Mouse (Mus musculus): ENCODE results near the gene Poll.

Poll gene

GRCm38 (mm10) chr19:45535214-45535735 is 25.1 kb downstream of the Poll start:
- DNase-seq (ENCODE audit: extremely low spot score): no peak

- DNase-seq (ENCODE audit: extremely low spot score): no peak
These were observed 26.7 kb downstream of the Poll start for GRCm38 (mm10) chr19:45533617-45534016.

GRCm38 (mm10) chr19:45531554-45531953 is 28.8 kb downstream of the Poll start:
- no peak for DNase-seq (ENCODE audit: extremely low spot score)

GRCm38 (mm10) chr19:45530200-45530995 is 29.9 kb downstream of the Poll start:
- DNase-seq (ENCODE audit: extremely low spot score): no peak

GRCm38 (mm10) chr19:45529294-45529693 is 31.0 kb downstream of the Poll start:
- DNase-seq (ENCODE audit: extremely low spot score): no peak

- DNase-seq (ENCODE audit: extremely low spot score): no peak
These were observed 32.3 kb downstream of the Poll start for GRCm38 (mm10) chr19:45527931-45528534.

- no peak for DNase-seq (ENCODE audit: extremely low spot score)
These were observed 32.9 kb downstream of the Poll start for GRCm38 (mm10) chr19:45527382-45527781.

- DNase-seq (ENCODE audit: extremely low spot score): no peak
These were observed 44.1 kb downstream of the Poll start for GRCm38 (mm10) chr19:45516264-45516663.

- DNase-seq (ENCODE audit: extremely low spot score): no peak
These were observed 45.0 kb downstream of the Poll start for GRCm38 (mm10) chr19:45515341-45515740.

GRCm38 (mm10) chr19:45511406-45511805 is 48.9 kb downstream of the Poll start:
- no peak for DNase-seq (ENCODE audit: extremely low spot score)

GRCm38 (mm10) chr19:45510680-45511079 is 49.7 kb downstream of the Poll start:
- no peak for DNase-seq (ENCODE audit: extremely low spot score)

GRCm38 (mm10) chr19:45507531-45507930 is 52.8 kb downstream of the Poll start:
- no peak for DNase-seq (ENCODE audit: extremely low spot score)

GRCm38 (mm10) chr19:45505446-45505845 is 54.9 kb downstream of the Poll start:
- no peak for DNase-seq (ENCODE audit: extremely low spot score)

Measured in embryo, embryonic 9.5 days (tissue).